Mouse (Mus musculus): ENCODE measurements around the gene Slc29a2. TPM values are rescaled to one million over a fixed set of nuclear protein-coding genes. Genes with fewer than 3 reads are reported as not detected.

Slc29a2 gene
- polyA plus RNA-seq (2015; fragmentation: Illumina TruSeq; extraction: RNeasy Lipid Tissue Mini Kit (QIAGEN cat#74804); ENCODE audit: insufficient read depth, low replicate concordance), result 1.3 TPM

GRCm38 (mm10) chr19:5023621-5024479 is at the start of gene Slc29a2:
TSS of gene Slc29a2 (plus strand) at chr19:5023860.

GRCm38 (mm10) chr19:4990256-4990625 is 33.4 kb upstream of the Slc29a2 start, which contains the start of gene Npas4:
TSS of gene Npas4 (minus strand) at chr19:4990316.

GRCm38 (mm10) chr19:5038709-5039156 is 15.1 kb downstream of the Slc29a2 start, which contains the start of the genes B4gat1 and AC124502.3:
TSS of gene B4gat1 (plus strand) at chr19:5038826.
TSS of gene AC124502.3 (plus strand) at chr19:5038891.

GRCm38 (mm10) chr19:5040862-5041523 is 17.3 kb downstream of the Slc29a2 start, which contains the start of gene Brms1:
TSS of gene Brms1 (plus strand) at chr19:5041354.

GRCm38 (mm10) chr19:5050047-5050905 is 26.6 kb downstream of the Slc29a2 start, which contains the start of gene Rin1:
TSS of gene Rin1 (plus strand) at chr19:5050481.

GRCm38 (mm10) chr19:5067867-5068569 is 44.4 kb downstream of the Slc29a2 start, which contains the start of gene Cd248:
TSS of gene Cd248 (plus strand) at chr19:5068078.

Other genes starting within 250 kb of the Slc29a2 start
- 37.4 TPM for gene Rbm4, start 230.0 kb upstream of the Slc29a2 start, polyA plus RNA-seq (2015; fragmentation: Illumina TruSeq; extraction: RNeasy Lipid Tissue Mini Kit (QIAGEN cat#74804); ENCODE audit: insufficient read depth, low replicate concordance)
- 33.4 TPM for gene Gm21992, start 212.2 kb upstream of the Slc29a2 start, polyA plus RNA-seq (2015; fragmentation: Illumina TruSeq; extraction: RNeasy Lipid Tissue Mini Kit (QIAGEN cat#74804); ENCODE audit: insufficient read depth, low replicate concordance)
- 20.5 TPM for gene Rbm14, start 212.2 kb upstream of the Slc29a2 start, polyA plus RNA-seq (2015; fragmentation: Illumina TruSeq; extraction: RNeasy Lipid Tissue Mini Kit (QIAGEN cat#74804); ENCODE audit: insufficient read depth, low replicate concordance)
- 16.5 TPM for gene Ccs, start 184.5 kb upstream of the Slc29a2 start, polyA plus RNA-seq (2015; fragmentation: Illumina TruSeq; extraction: RNeasy Lipid Tissue Mini Kit (QIAGEN cat#74804); ENCODE audit: insufficient read depth, low replicate concordance)
- gene Ccdc87, start 184.5 kb upstream of the Slc29a2 start, polyA plus RNA-seq (2015; fragmentation: Illumina TruSeq; extraction: RNeasy Lipid Tissue Mini Kit (QIAGEN cat#74804); ENCODE audit: insufficient read depth, low replicate concordance), result 0.07 TPM
- gene Ctsf, start 168.7 kb upstream of the Slc29a2 start, polyA plus RNA-seq (2015; fragmentation: Illumina TruSeq; extraction: RNeasy Lipid Tissue Mini Kit (QIAGEN cat#74804); ENCODE audit: insufficient read depth, low replicate concordance), result 10.2 TPM
- gene Actn3, start 146.0 kb upstream of the Slc29a2 start, polyA plus RNA-seq (2015; fragmentation: Illumina TruSeq; extraction: RNeasy Lipid Tissue Mini Kit (QIAGEN cat#74804); ENCODE audit: insufficient read depth, low replicate concordance), result not detected
- gene Zdhhc24, start 145.2 kb upstream of the Slc29a2 start, polyA plus RNA-seq (2015; fragmentation: Illumina TruSeq; extraction: RNeasy Lipid Tissue Mini Kit (QIAGEN cat#74804); ENCODE audit: insufficient read depth, low replicate concordance), result 17.8 TPM
- 1.2 TPM for gene Bbs1, start 117.2 kb upstream of the Slc29a2 start, polyA plus RNA-seq (2015; fragmentation: Illumina TruSeq; extraction: RNeasy Lipid Tissue Mini Kit (QIAGEN cat#74804); ENCODE audit: insufficient read depth, low replicate concordance)
- 28.7 TPM for gene Dpp3, start 95.6 kb upstream of the Slc29a2 start, polyA plus RNA-seq (2015; fragmentation: Illumina TruSeq; extraction: RNeasy Lipid Tissue Mini Kit (QIAGEN cat#74804); ENCODE audit: insufficient read depth, low replicate concordance)
- gene Peli3, start 80.7 kb upstream of the Slc29a2 start, polyA plus RNA-seq (2015; fragmentation: Illumina TruSeq; extraction: RNeasy Lipid Tissue Mini Kit (QIAGEN cat#74804); ENCODE audit: insufficient read depth, low replicate concordance), result 0.64 TPM
- gene Mrpl11, start 61.7 kb upstream of the Slc29a2 start, polyA plus RNA-seq (2015; fragmentation: Illumina TruSeq; extraction: RNeasy Lipid Tissue Mini Kit (QIAGEN cat#74804); ENCODE audit: insufficient read depth, low replicate concordance), result 45.7 TPM
- 0.28 TPM for gene Npas4, start 33.5 kb upstream of the Slc29a2 start, polyA plus RNA-seq (2015; fragmentation: Illumina TruSeq; extraction: RNeasy Lipid Tissue Mini Kit (QIAGEN cat#74804); ENCODE audit: insufficient read depth, low replicate concordance)
- gene B4gat1, start 15.0 kb downstream of the Slc29a2 start, polyA plus RNA-seq (2015; fragmentation: Illumina TruSeq; extraction: RNeasy Lipid Tissue Mini Kit (QIAGEN cat#74804); ENCODE audit: insufficient read depth, low replicate concordance), result 10.3 TPM
- gene AC124502.3, start 15.0 kb downstream of the Slc29a2 start, polyA plus RNA-seq (2015; fragmentation: Illumina TruSeq; extraction: RNeasy Lipid Tissue Mini Kit (QIAGEN cat#74804); ENCODE audit: insufficient read depth, low replicate concordance), result 0.86 TPM
- 22.9 TPM for gene Brms1, start 17.5 kb downstream of the Slc29a2 start, polyA plus RNA-seq (2015; fragmentation: Illumina TruSeq; extraction: RNeasy Lipid Tissue Mini Kit (QIAGEN cat#74804); ENCODE audit: insufficient read depth, low replicate concordance)
- 0.51 TPM for gene Rin1, start 26.6 kb downstream of the Slc29a2 start, polyA plus RNA-seq (2015; fragmentation: Illumina TruSeq; extraction: RNeasy Lipid Tissue Mini Kit (QIAGEN cat#74804); ENCODE audit: insufficient read depth, low replicate concordance)
- 1.2 TPM for gene Cd248, start 44.2 kb downstream of the Slc29a2 start, polyA plus RNA-seq (2015; fragmentation: Illumina TruSeq; extraction: RNeasy Lipid Tissue Mini Kit (QIAGEN cat#74804); ENCODE audit: insufficient read depth, low replicate concordance)
- gene Tmem151a, start 61.7 kb downstream of the Slc29a2 start, polyA plus RNA-seq (2015; fragmentation: Illumina TruSeq; extraction: RNeasy Lipid Tissue Mini Kit (QIAGEN cat#74804); ENCODE audit: insufficient read depth, low replicate concordance), result 0.29 TPM
- 19.3 TPM for gene Yif1a, start 64.7 kb downstream of the Slc29a2 start, polyA plus RNA-seq (2015; fragmentation: Illumina TruSeq; extraction: RNeasy Lipid Tissue Mini Kit (QIAGEN cat#74804); ENCODE audit: insufficient read depth, low replicate concordance)
- gene Cnih2, start 74.7 kb downstream of the Slc29a2 start, polyA plus RNA-seq (2015; fragmentation: Illumina TruSeq; extraction: RNeasy Lipid Tissue Mini Kit (QIAGEN cat#74804); ENCODE audit: insufficient read depth, low replicate concordance), result not detected
- gene Rab1b, start 83.2 kb downstream of the Slc29a2 start, polyA plus RNA-seq (2015; fragmentation: Illumina TruSeq; extraction: RNeasy Lipid Tissue Mini Kit (QIAGEN cat#74804); ENCODE audit: insufficient read depth, low replicate concordance), result 50.7 TPM
- gene Klc2, start 94.7 kb downstream of the Slc29a2 start, polyA plus RNA-seq (2015; fragmentation: Illumina TruSeq; extraction: RNeasy Lipid Tissue Mini Kit (QIAGEN cat#74804); ENCODE audit: insufficient read depth, low replicate concordance), result 9.6 TPM
- 26.8 TPM for gene Pacs1, start 249.3 kb downstream of the Slc29a2 start, polyA plus RNA-seq (2015; fragmentation: Illumina TruSeq; extraction: RNeasy Lipid Tissue Mini Kit (QIAGEN cat#74804); ENCODE audit: insufficient read depth, low replicate concordance)